Mouse (Mus musculus): ENCODE results near the gene Frat1. TPM values are rescaled to one million over a fixed set of nuclear protein-coding genes. Genes with fewer than 3 reads are reported as not detected.
A peak's percentile ranks its signal among the peaks of the same experiment; 100 is the strongest.
"Not testable (repeated sequence)": the region's sequence is repeated elsewhere in the genome, so short reads cannot be mapped to it uniquely, and the experiment has no call there.

Gene Frat1
- polyA plus RNA-seq, 1 experiment from 2014 or later, result 5.2 TPM

GRCm38 (mm10) chr19:41842196-41842595, 12.4 kb downstream of the Frat1 start:
- DNase-seq (ENCODE audit: low spot score) (no peak), ATAC-seq (ENCODE audit: insufficient number of reproducible peaks, low FRiP score, low TSS enrichment, low read depth) (no peak)
- H3K9ac ChIP-seq (ENCODE audit: low read length), result no peak overlapping the region
- H3K9me3 ChIP-seq (ENCODE audit: control insufficient read depth, low read length), result no peaks in the 10 kb centered on the region
- H3K36me3 ChIP-seq (ENCODE audit: control insufficient read depth, insufficient read depth, low read length), result no peaks in the 10 kb centered on the region
- H3K27me3 ChIP-seq (ENCODE audit: control insufficient read depth, insufficient read depth, low read length), result peaks cover 7% of the 10 kb centered on the region; the same call in 1 of the 2 replicates
- no peak overlapping the region for H3K4me2 ChIP-seq (ENCODE audit: low read depth, severe bottlenecking)
- WGBS, result 90% methylated on average over 4 of the region's 4 CpGs
- 0 out of 2 replicates have a peak, but pooled peaks cover 5% of the 10 kb centered on the region for H3K4me1 ChIP-seq (ENCODE audit: control insufficient read depth, insufficient read depth, low read length)
- no peak overlapping the region for H3K27ac ChIP-seq (replicated peaks; ENCODE audit: low read depth, low read length)
- no peak overlapping the region for H3K4me3 ChIP-seq (ENCODE audit: low read depth, low read length)

GRCm38 (mm10) chr19:41842706-41843105, 12.9 kb downstream of the Frat1 start:
- H3K36me3 ChIP-seq (ENCODE audit: control insufficient read depth, insufficient read depth, low read length), result no peaks in the 10 kb centered on the region
- no peak overlapping the region for H3K9ac ChIP-seq (ENCODE audit: low read length)
- peaks cover 7% of the 10 kb centered on the region; the same call in 1 of the 2 replicates for H3K27me3 ChIP-seq (ENCODE audit: control insufficient read depth, insufficient read depth, low read length)
- DNase-seq (ENCODE audit: low spot score), result no peak
- no peak overlapping the region for H3K4me2 ChIP-seq (ENCODE audit: low read depth, severe bottlenecking)
- H3K4me3 ChIP-seq (ENCODE audit: low read depth, low read length), result no peak overlapping the region
- no peak overlapping the region for H3K27ac ChIP-seq (replicated peaks; ENCODE audit: low read depth, low read length)
- no peak for ATAC-seq (ENCODE audit: insufficient number of reproducible peaks, low FRiP score, low TSS enrichment, low read depth)
- 83% methylated on average over 4 of the region's 4 CpGs for WGBS
- 0 out of 2 replicates have a peak, but pooled peaks cover 5% of the 10 kb centered on the region for H3K4me1 ChIP-seq (ENCODE audit: control insufficient read depth, insufficient read depth, low read length)
- no peaks in the 10 kb centered on the region for H3K9me3 ChIP-seq (ENCODE audit: control insufficient read depth, low read length)

- Histone ChIP-seq H3K27me3 (ENCODE audit: control insufficient read depth, insufficient read depth, low read length) (peaks cover 7% of the 10 kb centered on the region; the same call in 1 of the 2 replicates), H3K9me3 (ENCODE audit: control insufficient read depth, low read length) (no peaks in the 10 kb centered on the region), H3K4me1 (ENCODE audit: control insufficient read depth, insufficient read depth, low read length) (0 out of 2 replicates have a peak, but pooled peaks cover 5% of the 10 kb centered on the region), H3K27ac (replicated peaks; ENCODE audit: low read depth, low read length) (no peak overlapping the region), H3K4me3 (ENCODE audit: low read depth, low read length) (no peak overlapping the region), H3K36me3 (ENCODE audit: control insufficient read depth, insufficient read depth, low read length) (no peaks in the 10 kb centered on the region), H3K4me2 (ENCODE audit: low read depth, severe bottlenecking) (no peak overlapping the region), H3K9ac (ENCODE audit: low read length) (no peak overlapping the region)
- no peak for ATAC-seq (ENCODE audit: insufficient number of reproducible peaks, low FRiP score, low TSS enrichment, low read depth)
- 81% methylated on average over 6 of the region's 6 CpGs for WGBS
- DNase-seq (ENCODE audit: low spot score), result no peak
These were observed 14.6 kb downstream of the Frat1 start for GRCm38 (mm10) chr19:41844345-41844744.

GRCm38 (mm10) chr19:41846366-41847090, 16.8 kb downstream of the Frat1 start:
- H3K36me3 ChIP-seq (ENCODE audit: control insufficient read depth, insufficient read depth, low read length), result no peaks in the 10 kb centered on the region
- WGBS, result 19% methylated on average over 21 of the region's 21 CpGs
- peak overlapping the region; percentile 96 for H3K4me2 ChIP-seq (ENCODE audit: low read depth, severe bottlenecking)
- H3K4me1 ChIP-seq (ENCODE audit: control insufficient read depth, insufficient read depth, low read length), result peaks cover 9% of the 10 kb centered on the region; the same call in 1 of the 2 replicates
- H3K27me3 ChIP-seq (ENCODE audit: control insufficient read depth, insufficient read depth, low read length), result peaks cover 7% of the 10 kb centered on the region; the same call in 1 of the 2 replicates
- peak overlapping the region; percentile 68 for H3K9ac ChIP-seq (ENCODE audit: low read length)
- H3K9me3 ChIP-seq (ENCODE audit: control insufficient read depth, low read length), result no peaks in the 10 kb centered on the region
- ATAC-seq (ENCODE audit: insufficient number of reproducible peaks, low FRiP score, low TSS enrichment, low read depth) (no peak), DNase-seq (ENCODE audit: low spot score) (peak; percentile 31)
- no peak overlapping the region for H3K27ac ChIP-seq (replicated peaks; ENCODE audit: low read depth, low read length)
- peak overlapping the region; percentile 57 for H3K4me3 ChIP-seq (ENCODE audit: low read depth, low read length)

GRCm38 (mm10) chr19:41847091-41847581, 17.4 kb downstream of the Frat1 start:
- ATAC-seq (ENCODE audit: insufficient number of reproducible peaks, low FRiP score, low TSS enrichment, low read depth) (no peak), DNase-seq (ENCODE audit: low spot score) (peak; percentile 68)
- H3K4me2 ChIP-seq (ENCODE audit: low read depth, severe bottlenecking), result peak overlapping the region; percentile 96
- H3K4me3 ChIP-seq (ENCODE audit: low read depth, low read length), result peak overlapping the region; percentile 57
- H3K27me3 ChIP-seq (ENCODE audit: control insufficient read depth, insufficient read depth, low read length), result peaks cover 7% of the 10 kb centered on the region; the same call in 1 of the 2 replicates
- H3K9ac ChIP-seq (ENCODE audit: low read length), result peak overlapping the region; percentile 68
- H3K36me3 ChIP-seq (ENCODE audit: control insufficient read depth, insufficient read depth, low read length), result no peaks in the 10 kb centered on the region
- H3K9me3 ChIP-seq (ENCODE audit: control insufficient read depth, low read length), result no peaks in the 10 kb centered on the region
- WGBS, result under 1% methylated on average over 49 of the region's 64 CpGs
- H3K27ac ChIP-seq (replicated peaks; ENCODE audit: low read depth, low read length), result no peak overlapping the region
- H3K4me1 ChIP-seq (ENCODE audit: control insufficient read depth, insufficient read depth, low read length), result peaks cover 9% of the 10 kb centered on the region; the same call in 1 of the 2 replicates

DNA sequence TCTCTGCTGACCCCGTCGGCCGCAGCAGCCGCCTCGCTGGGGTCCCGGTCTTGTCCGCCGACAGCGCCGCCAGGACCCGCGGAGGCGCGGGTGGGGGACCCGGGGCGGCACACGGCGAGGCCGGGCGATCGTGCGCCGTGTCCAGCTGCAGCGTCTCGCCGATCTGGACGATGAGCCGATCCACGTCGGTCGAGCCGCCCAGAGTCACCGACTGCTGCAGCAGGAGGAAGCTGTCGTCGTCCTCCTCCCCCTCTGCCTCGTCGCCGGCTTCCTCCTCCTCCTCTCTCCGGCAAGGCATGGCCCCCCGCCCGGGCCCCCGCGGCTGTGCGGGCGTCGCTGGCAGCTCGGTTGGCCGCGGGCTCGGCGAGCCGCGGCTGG, 17.8 kb downstream of the Frat1 start:
- H3K27ac ChIP-seq (replicated peaks; ENCODE audit: low read depth, low read length); H3K4me1 ChIP-seq (ENCODE audit: control insufficient read depth, insufficient read depth, low read length); H3K27me3 ChIP-seq (ENCODE audit: control insufficient read depth, insufficient read depth, low read length); H3K36me3 ChIP-seq (ENCODE audit: control insufficient read depth, insufficient read depth, low read length); H3K9me3 ChIP-seq (ENCODE audit: control insufficient read depth, low read length): not testable (repeated sequence)
- DNase-seq (ENCODE audit: low spot score), result peak; percentile 72
- peak overlapping the region; percentile 57 for H3K4me3 ChIP-seq (ENCODE audit: low read depth, low read length)
- H3K4me2 ChIP-seq (ENCODE audit: low read depth, severe bottlenecking), result peak overlapping the region; percentile 96
- peak; percentile 39 for ATAC-seq (ENCODE audit: insufficient number of reproducible peaks, low FRiP score, low TSS enrichment, low read depth)
- H3K9ac ChIP-seq (ENCODE audit: low read length), result peak overlapping the region; percentile 68
- WGBS, result under 1% methylated on average over 51 of the region's 53 CpGs

GRCm38 (mm10) chr19:41847992-41848851, 18.5 kb downstream of the Frat1 start, which contains the start of gene Frat2:
Gene Frat2 (minus strand): TSS chr19:41848132.
- Histone ChIP-seq H3K27me3 (ENCODE audit: control insufficient read depth, insufficient read depth, low read length) (peaks cover 7% of the 10 kb centered on the region; the same call in 1 of the 2 replicates), H3K36me3 (ENCODE audit: control insufficient read depth, insufficient read depth, low read length) (no peaks in the 10 kb centered on the region), H3K4me1 (ENCODE audit: control insufficient read depth, insufficient read depth, low read length) (peaks cover 9% of the 10 kb centered on the region; the same call in 1 of the 2 replicates), H3K27ac (replicated peaks; ENCODE audit: low read depth, low read length) (peak within 1 kb of the TSS; percentile 65), H3K4me2 (ENCODE audit: low read depth, severe bottlenecking) (peak within 1 kb of the TSS; percentile 96), H3K9me3 (ENCODE audit: control insufficient read depth, low read length) (no peaks in the 10 kb centered on the region), H3K4me3 (ENCODE audit: low read depth, low read length) (peak within 1 kb of the TSS; percentile 57), H3K9ac (ENCODE audit: low read length) (peak within 1 kb of the TSS; percentile 68)
- ATAC-seq (ENCODE audit: insufficient number of reproducible peaks, low FRiP score, low TSS enrichment, low read depth), result peak; percentile 97
- WGBS, result 1% methylated on average over 72 of the region's 72 CpGs
- DNase-seq (ENCODE audit: low spot score), result peak; percentile 94

Measured in limb, embryonic 11.5 days (tissue).